Mouse (Mus musculus) stomach, postnatal 0 days (tissue): ENCODE results near the gene Mrps35. TPM values are rescaled to one million over a fixed set of nuclear protein-coding genes. Genes with fewer than 3 reads are reported as not detected.

Source experiments
- ATAC-seq: fragments of 200-750 bp; cut with Nextera tagmentation; 2 replicates; pipeline ENCODE4 v1.8.0; 2017; ENCODE audit not compliant: low FRiP score, low TSS enrichment
- DNase-seq: peaks from one replicate; pipeline ENCODE4 v3.0.0-alpha.2; 2016; ENCODE audit warnings: low spot score
- H3K27ac ChIP-seq: fragments of 300-500 bp; sonication (generic); replicated peaks from 2 replicates; pipeline ENCODE4 v1.5.1; 2014; ENCODE audit warnings: mild to moderate bottlenecking, control low read depth
- H3K27me3 ChIP-seq: fragments of 300-500 bp; sonication (generic); 2 replicates; pipeline ENCODE4 v1.6.1; 2014; ENCODE audit warnings: low read length; ENCODE audit not compliant: control insufficient read depth, insufficient read depth
- H3K36me3 ChIP-seq: fragments of 300-500 bp; sonication (generic); 2 replicates; pipeline ENCODE4 v1.6.1; 2014; ENCODE audit warnings: low read length, mixed read lengths; ENCODE audit not compliant: control insufficient read depth, insufficient read depth
- H3K4me1 ChIP-seq: fragments of 300-500 bp; sonication (generic); replicated peaks from 2 replicates; pipeline ENCODE4 v1.6.1; 2014; ENCODE audit warnings: antibody characterized with exemption; ENCODE audit not compliant: control insufficient read depth, insufficient read depth
- H3K4me2 ChIP-seq: fragments of 300-500 bp; sonication (generic); replicated peaks from 2 replicates; pipeline ENCODE4 v1.6.1; 2014; ENCODE audit warnings: low read depth, mild to moderate bottlenecking, control low read depth, moderate library complexity
- H3K4me3 ChIP-seq: fragments of 300-500 bp; sonication (generic); 2 replicates; pipeline ENCODE4 v1.5.1; 2014; ENCODE audit warnings: low read depth, low read length, control low read depth
- H3K9ac ChIP-seq: fragments of 300-500 bp; sonication (generic); 2 replicates; pipeline ENCODE4 v1.6.1; 2014; ENCODE audit warnings: mild to moderate bottlenecking, low read length, control low read depth, mixed read lengths
- H3K9me3 ChIP-seq: fragments of 300-500 bp; sonication (generic); 2 replicates; pipeline ENCODE4 v1.6.1; 2016; ENCODE audit warnings: low read length; ENCODE audit not compliant: control insufficient read depth
- CTCF ChIP-seq: IDR thresholded peaks from 2 replicates; pipeline ENCODE4 v1.5.1; 2016; ENCODE audit warnings: antibody characterized with exemption, low read depth, mild to moderate bottlenecking, moderate library complexity
- EP300 ChIP-seq: optimal IDR thresholded peaks from 2 replicates; pipeline ENCODE3; 2016; ENCODE audit warnings: antibody characterized with exemption
- WGBS: fragments of 180-500 bp; shearing (Covaris S2); extraction: QIAGEN DNeasy Blood & Tissue Kit; methylation state at CpG from one replicate; pipeline ENCODE4 v1.1.7; 2014; 5-methylcytosine and 5-hydroxymethylcytosine counted together
- polyA plus RNA-seq: library from polyadenylated mRNA; unstranded; fragments of >200 nt; fragmentation: Nextera tagmentation; extraction: Ambion mirVana; gene quantifications from 2 replicates; pipeline ENCODE4 v1.2.1, GENCODE M21; 2015

Gene Mrps35
- polyA plus RNA-seq, 1 experiment from 2014 or later = 101 TPM

GRCm38 (mm10) chr6:146999302-146999701, 43.3 kb upstream of the Mrps35 start:
- no peak for ATAC-seq
- no peak overlapping the region for H3K27ac ChIP-seq
- H3K36me3 ChIP-seq = peaks cover 18% of the 10 kb centered on the region

GRCm38 (mm10) chr6:146999755-147000154, 42.8 kb upstream of the Mrps35 start:
- TF ChIP-seq EP300 = no peak
- TF ChIP-seq CTCF = no peak
- 66% methylated on average over 2 of the region's 2 CpGs for WGBS
- no peaks in the 10 kb centered on the region for H3K9me3 ChIP-seq
- no peaks in the 10 kb centered on the region for H3K4me1 ChIP-seq
- no peak overlapping the region for H3K4me3 ChIP-seq
- DNase-seq = no peak
- ATAC-seq = no peak
- no peak overlapping the region for H3K27ac ChIP-seq
- no peaks in the 10 kb centered on the region for H3K27me3 ChIP-seq
- no peak overlapping the region for H3K9ac ChIP-seq
- no peak overlapping the region for H3K4me2 ChIP-seq
- peaks cover 18% of the 10 kb centered on the region for H3K36me3 ChIP-seq

More at GRCm38 (mm10) chr6:146999302-146999701, 43.3 kb upstream of the Mrps35 start:
- no peaks in the 10 kb centered on the region for H3K27me3 ChIP-seq
- no peak overlapping the region for H3K4me2 ChIP-seq
- no peak overlapping the region for H3K4me3 ChIP-seq
- WGBS = 85% methylated on average over 9 of the region's 9 CpGs
- no peak overlapping the region for H3K9ac ChIP-seq
- no peaks in the 10 kb centered on the region for H3K4me1 ChIP-seq
- DNase-seq = no peak
- no peak for TF ChIP-seq EP300
- TF ChIP-seq CTCF = no peak
- no peaks in the 10 kb centered on the region for H3K9me3 ChIP-seq

- no peak for ATAC-seq
Observed at GRCm38 (mm10) chr6:147008148-147008547, 34.4 kb upstream of the Mrps35 start.

GRCm38 (mm10) chr6:147010358-147010757, 32.2 kb upstream of the Mrps35 start:
- TF ChIP-seq CTCF (no peak), EP300 (no peak)
- peaks cover 8% of the 10 kb centered on the region; the same call in 1 of the 2 replicates for H3K36me3 ChIP-seq
- H3K9ac ChIP-seq = no peak overlapping the region
- no peak for DNase-seq
- H3K4me3 ChIP-seq = no peak overlapping the region
- no peaks in the 10 kb centered on the region for H3K27me3 ChIP-seq
- H3K4me2 ChIP-seq = no peak overlapping the region
- no peak overlapping the region for H3K27ac ChIP-seq
- 61% methylated on average over 6 of the region's 6 CpGs for WGBS
- H3K9me3 ChIP-seq = no peaks in the 10 kb centered on the region
- peak; percentile 75 for ATAC-seq
- no peaks in the 10 kb centered on the region for H3K4me1 ChIP-seq

More at GRCm38 (mm10) chr6:147008148-147008547, 34.4 kb upstream of the Mrps35 start:
- DNase-seq = peak; percentile 61
- Histone ChIP-seq H3K4me3 (no peak overlapping the region), H3K9me3 (no peaks in the 10 kb centered on the region), H3K27ac (no peak overlapping the region), H3K9ac (no peak overlapping the region), H3K4me2 (no peak overlapping the region), H3K27me3 (no peaks in the 10 kb centered on the region), H3K4me1 (no peaks in the 10 kb centered on the region), H3K36me3 (peaks cover 8% of the 10 kb centered on the region; the same call in 1 of the 2 replicates)
- 69% methylated on average over 3 of the region's 3 CpGs for WGBS
- no peak for TF ChIP-seq EP300
- TF ChIP-seq CTCF = peak; percentile 80

- ATAC-seq (0 out of 2 replicates have a peak, but pooled peaks have one; percentile 48), DNase-seq (no peak)
- TF ChIP-seq EP300 = no peak
- TF ChIP-seq CTCF = no peak
- no peaks in the 10 kb centered on the region for H3K4me1 ChIP-seq
- 72% methylated on average over 15 of the region's 15 CpGs for WGBS
- H3K27ac ChIP-seq = peak overlapping the region; percentile 30; the same call in 1 of the 2 replicates
- no peak overlapping the region for H3K9ac ChIP-seq
- H3K4me2 ChIP-seq = no peak overlapping the region
- H3K36me3 ChIP-seq = peaks cover 9% of the 10 kb centered on the region; the same call in 1 of the 2 replicates
- no peak overlapping the region for H3K4me3 ChIP-seq
- no peaks in the 10 kb centered on the region for H3K9me3 ChIP-seq
- no peaks in the 10 kb centered on the region for H3K27me3 ChIP-seq
Observed at GRCm38 (mm10) chr6:147010811-147011520, 31.6 kb upstream of the Mrps35 start.

- no peak for TF ChIP-seq EP300
- no peak for TF ChIP-seq CTCF
- ATAC-seq (no peak), DNase-seq (no peak)
- Histone ChIP-seq H3K4me2 (no peak overlapping the region), H3K27ac (peak overlapping the region; percentile 30; the same call in 1 of the 2 replicates), H3K9me3 (no peaks in the 10 kb centered on the region), H3K4me1 (no peaks in the 10 kb centered on the region), H3K4me3 (no peak overlapping the region), H3K27me3 (no peaks in the 10 kb centered on the region), H3K9ac (no peak overlapping the region), H3K36me3 (peaks cover 12% of the 10 kb centered on the region)
- WGBS = 74% methylated on average over 6 of the region's 6 CpGs
Observed at GRCm38 (mm10) chr6:147011555-147011954, 31.0 kb upstream of the Mrps35 start.
